Mouse (Mus musculus) E14TG2a.4 (cell line): ENCODE results near the gene Mau2.
"Not testable (repeated sequence)": the region's sequence is repeated elsewhere in the genome, so short reads cannot be mapped to it uniquely, and the experiment has no call there.

ENCODE experiments used
- H3K27me3 ChIP-seq: 2 replicates; pipeline ENCODE4 v1.6.1; 2014; ENCODE audit warnings: low read length, control low read depth; ENCODE audit not compliant: insufficient read depth
- H3K36me3 ChIP-seq: 2 replicates; pipeline ENCODE4 v1.6.1; 2014; ENCODE audit warnings: low read length, control low read depth; ENCODE audit not compliant: insufficient read depth
- H3K4me1 ChIP-seq: replicated peaks from 2 replicates; pipeline ENCODE4 v1.6.1; 2014; ENCODE audit warnings: low read depth, low read length, control low read depth
- H3K4me3 ChIP-seq: replicated peaks from 2 replicates; pipeline ENCODE4 v1.5.1; 2014; ENCODE audit warnings: mild to moderate bottlenecking, low read length
- H3K9me3 ChIP-seq: 2 replicates; pipeline ENCODE4 v1.6.1; 2014; ENCODE audit warnings: low read length, control low read depth
- CTCF ChIP-seq: conservative IDR thresholded peaks from 2 replicates; pipeline ENCODE4 v1.5.1; 2014; ENCODE audit warnings: low read length
- NANOG ChIP-seq: IDR thresholded peaks from 2 replicates; pipeline ENCODE4 v1.6.1; 2014; ENCODE audit warnings: borderline replicate concordance, low read length, mixed read lengths
- POU5F1 ChIP-seq: IDR thresholded peaks from 2 replicates; pipeline ENCODE4 v1.6.1; 2014; ENCODE audit warnings: low read length, borderline replicate concordance

Gene Mau2

GRCm38 (mm10) chr8:70005178-70005577 is 37.4 kb downstream of the Mau2 start:
- Histone ChIP-seq H3K4me1 (peaks cover 53% of the 10 kb centered on the region), H3K4me3 (no peak overlapping the region), H3K27me3 (no peaks in the 10 kb centered on the region), H3K36me3 (no peaks in the 10 kb centered on the region), H3K9me3 (no peaks in the 10 kb centered on the region)
- TF ChIP-seq CTCF (no peak), POU5F1 (no peak), NANOG (no peak)

- Histone ChIP-seq H3K4me1 (peaks cover 53% of the 10 kb centered on the region), H3K4me3 (no peak overlapping the region), H3K36me3 (no peaks in the 10 kb centered on the region), H3K9me3 (no peaks in the 10 kb centered on the region), H3K27me3 (no peaks in the 10 kb centered on the region)
- TF ChIP-seq CTCF (no peak), POU5F1 (no peak), NANOG (no peak)
Observed at GRCm38 (mm10) chr8:70004345-70004744, 38.2 kb downstream of the Mau2 start.

DNA sequence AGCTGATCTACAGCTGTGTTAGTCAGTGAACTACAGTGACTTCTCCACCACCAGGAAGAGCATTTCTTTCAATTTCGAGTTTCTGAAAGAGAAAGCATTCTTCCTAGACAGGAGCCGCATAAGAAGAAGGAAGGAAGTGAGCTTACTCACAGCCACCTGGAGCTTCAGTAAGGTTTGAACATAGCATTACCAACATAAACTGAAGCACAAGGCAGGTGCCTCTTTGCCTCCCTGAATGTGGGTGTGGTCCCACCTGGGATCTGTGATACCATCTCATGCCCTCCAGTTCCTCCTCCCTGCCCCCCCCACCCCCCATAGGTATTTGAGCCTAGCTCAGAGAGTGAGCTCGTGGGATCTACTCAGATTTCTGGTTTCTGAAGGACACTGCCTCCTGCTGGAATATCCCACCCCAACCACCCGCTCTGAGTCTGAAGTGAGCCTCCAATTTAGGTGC is 39.3 kb downstream of the Mau2 start:
- Histone ChIP-seq H3K36me3 (no peaks in the 10 kb centered on the region), H3K9me3 (no peaks in the 10 kb centered on the region), H3K4me1 (peaks cover 63% of the 10 kb centered on the region), H3K27me3 (no peaks in the 10 kb centered on the region), H3K4me3 (no peak overlapping the region)
- TF ChIP-seq CTCF (peak; percentile 22), NANOG (no peak)

DNA sequence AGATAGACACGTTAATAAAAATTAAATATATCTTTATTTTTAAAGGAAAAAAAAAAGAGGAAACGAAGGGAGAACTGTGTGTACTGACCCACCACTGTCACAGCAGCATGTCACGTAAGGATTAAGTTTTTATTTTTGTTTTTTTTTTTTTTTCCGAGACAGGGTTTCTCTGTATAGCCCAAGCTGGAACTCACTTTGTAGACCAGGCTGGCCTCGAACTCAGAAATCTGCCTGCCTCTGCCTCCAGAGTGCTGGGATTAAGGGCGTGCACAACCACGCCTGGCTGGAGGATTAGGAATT is 40.7 kb downstream of the Mau2 start:
- not testable (repeated sequence) for H3K36me3 ChIP-seq, H3K27me3 ChIP-seq, H3K9me3 ChIP-seq
- Histone ChIP-seq H3K4me3 (peak overlapping the region; percentile 72), H3K4me1 (peaks cover 72% of the 10 kb centered on the region)

- Histone ChIP-seq H3K4me1 (peaks cover 75% of the 10 kb centered on the region), H3K36me3 (no peaks in the 10 kb centered on the region), H3K4me3 (peak overlapping the region; percentile 72), H3K27me3 (no peaks in the 10 kb centered on the region), H3K9me3 (no peaks in the 10 kb centered on the region)
- no peak; the same call in 1 of the 2 replicates for TF ChIP-seq NANOG
- TF ChIP-seq CTCF: peak; percentile 54
Observed at GRCm38 (mm10) chr8:70001176-70001891, 41.2 kb downstream of the Mau2 start.

DNA sequence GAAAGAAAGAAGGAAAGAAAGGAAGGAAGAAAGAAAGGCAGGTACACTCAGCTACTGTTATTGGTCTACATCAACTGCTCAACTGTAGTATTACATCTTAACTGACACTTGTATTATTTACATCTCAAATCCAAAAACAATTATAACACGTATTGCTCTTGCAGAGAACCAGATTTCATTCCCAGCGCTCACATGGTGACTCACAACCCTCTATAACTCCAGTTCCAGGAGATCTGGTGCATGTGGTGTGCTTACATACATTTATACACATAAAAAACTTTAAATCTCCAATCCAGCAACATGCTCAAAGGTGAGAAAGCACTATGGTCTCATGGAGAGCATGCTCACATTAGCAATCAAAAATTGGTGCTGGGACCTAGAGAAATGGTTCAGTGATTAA is 42.3 kb downstream of the Mau2 start:
- TF ChIP-seq NANOG: no peak
- TF ChIP-seq CTCF: no peak
- no peak for TF ChIP-seq POU5F1
- H3K4me1 ChIP-seq: peaks cover 72% of the 10 kb centered on the region
- H3K4me3 ChIP-seq: no peak overlapping the region
- no peaks in the 10 kb centered on the region for H3K9me3 ChIP-seq
- H3K27me3 ChIP-seq: no peaks in the 10 kb centered on the region
- no peaks in the 10 kb centered on the region for H3K36me3 ChIP-seq

DNA sequence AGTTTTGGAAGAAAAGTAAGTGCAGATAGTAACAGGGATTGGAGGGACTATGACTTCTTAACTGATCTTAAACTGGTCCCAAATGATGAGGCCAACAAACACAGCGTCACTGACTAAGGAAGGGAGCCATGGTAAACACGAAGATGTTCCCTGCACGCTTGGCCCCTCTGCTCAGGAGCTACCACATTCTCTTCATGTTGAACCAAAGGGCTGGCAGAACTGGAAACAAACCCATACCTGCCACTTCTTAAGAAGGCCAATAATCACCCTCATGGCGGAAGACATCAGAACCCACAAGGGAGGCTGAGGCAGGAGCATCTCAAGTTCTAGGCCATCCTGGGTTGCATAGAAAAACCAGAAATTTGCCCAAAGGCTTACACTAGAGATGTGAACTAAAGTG is 43.3 kb downstream of the Mau2 start:
- no peaks in the 10 kb centered on the region for H3K36me3 ChIP-seq
- no peaks in the 10 kb centered on the region for H3K27me3 ChIP-seq
- peaks cover 72% of the 10 kb centered on the region for H3K4me1 ChIP-seq
- H3K4me3 ChIP-seq: no peak overlapping the region
- H3K9me3 ChIP-seq: no peaks in the 10 kb centered on the region
- no peak for TF ChIP-seq POU5F1
- TF ChIP-seq NANOG: no peak
- TF ChIP-seq CTCF: no peak

GRCm38 (mm10) chr8:69998706-69999105 is 43.8 kb downstream of the Mau2 start:
- 0 out of 2 replicates have a peak, but pooled peaks cover 3% of the 10 kb centered on the region for H3K36me3 ChIP-seq
- no peak for TF ChIP-seq CTCF
- TF ChIP-seq POU5F1: no peak
- no peak for TF ChIP-seq NANOG
- H3K9me3 ChIP-seq: no peaks in the 10 kb centered on the region
- H3K27me3 ChIP-seq: no peaks in the 10 kb centered on the region
- no peak overlapping the region for H3K4me3 ChIP-seq
- H3K4me1 ChIP-seq: peaks cover 72% of the 10 kb centered on the region

- no peaks in the 10 kb centered on the region for H3K27me3 ChIP-seq
- peaks cover 18% of the 10 kb centered on the region for H3K36me3 ChIP-seq
- no peaks in the 10 kb centered on the region for H3K9me3 ChIP-seq
- TF ChIP-seq NANOG: no peak
- no peak for TF ChIP-seq POU5F1
- no peak for TF ChIP-seq CTCF
- peak overlapping the region; percentile 83 for H3K4me3 ChIP-seq
- H3K4me1 ChIP-seq: peaks cover 71% of the 10 kb centered on the region
Observed at GRCm38 (mm10) chr8:69996589-69997285, 45.8 kb downstream of the Mau2 start.
